Mouse (Mus musculus) small intestine, adult 2 months (tissue): ENCODE measurements around the gene Yars2. TPM values are rescaled to one million over a fixed set of nuclear protein-coding genes. Genes with fewer than 3 reads are reported as not detected.
A peak's percentile ranks its signal among the peaks of the same experiment; 100 is the strongest.

Experiments used
- H3K27ac ChIP-seq: fragments of 200-500 bp; 2 replicates; pipeline ENCODE4 v1.5.1; 2012; ENCODE audit warnings: low read depth, low read length, control low read depth, inconsistent platforms; ENCODE audit not compliant: insufficient read depth
- H3K27me3 ChIP-seq: fragments of 200-500 bp; 2 replicates; pipeline ENCODE4 v1.6.1; 2012; ENCODE audit warnings: mild to moderate bottlenecking, moderate library complexity, low read length, inconsistent platforms; ENCODE audit not compliant: control insufficient read depth, insufficient read depth
- H3K36me3 ChIP-seq: fragments of 200-500 bp; 2 replicates; pipeline ENCODE4 v1.6.1; 2012; ENCODE audit warnings: mild to moderate bottlenecking, low read length, control low read depth, inconsistent platforms; ENCODE audit not compliant: control insufficient read depth, insufficient read depth
- H3K4me1 ChIP-seq: fragments of 200-500 bp; 2 replicates; pipeline ENCODE4 v1.6.1; 2012; ENCODE audit warnings: low read length, inconsistent platforms, mixed read lengths; ENCODE audit not compliant: control insufficient read depth, insufficient read depth, insufficient read length
- H3K4me3 ChIP-seq: fragments of 200-500 bp; 2 replicates; pipeline ENCODE4 v1.5.1; 2012; ENCODE audit warnings: low read depth, mild to moderate bottlenecking, control low read depth, inconsistent platforms, low read length, moderate library complexity
- CTCF ChIP-seq: fragments of 200-500 bp; IDR thresholded peaks from 2 replicates; pipeline ENCODE4 v1.5.1; 2012; ENCODE audit warnings: low read depth, mild to moderate bottlenecking, control low read depth, inconsistent platforms, low read length, moderate library complexity, mixed read lengths; ENCODE audit not compliant: insufficient replicate concordance, insufficient read length; ENCODE audit errors: extremely low read depth
- POLR2A ChIP-seq: fragments of 200-500 bp; IDR thresholded peaks from 2 replicates; pipeline ENCODE4 v1.6.1; 2012; ENCODE audit warnings: low read depth, mild to moderate bottlenecking, control low read depth, inconsistent platforms, low read length, moderate library complexity
- WGBS: fragments of 180-500 bp; shearing (Covaris S2); methylation state at CpG from one replicate; pipeline ENCODE4 v1.1.7; 2018; 5-methylcytosine and 5-hydroxymethylcytosine counted together
- polyA plus RNA-seq: library from polyadenylated mRNA; depleted of rRNA; stranded (reverse); fragments of >200 nt; gene quantifications from 2 replicates; pipeline ENCODE4 v1.2.3, GENCODE M21; 2012; rRNA removed

Gene Yars2
- 16.2 and 20.6 TPM in 2 replicates for polyA plus RNA-seq

DNA sequence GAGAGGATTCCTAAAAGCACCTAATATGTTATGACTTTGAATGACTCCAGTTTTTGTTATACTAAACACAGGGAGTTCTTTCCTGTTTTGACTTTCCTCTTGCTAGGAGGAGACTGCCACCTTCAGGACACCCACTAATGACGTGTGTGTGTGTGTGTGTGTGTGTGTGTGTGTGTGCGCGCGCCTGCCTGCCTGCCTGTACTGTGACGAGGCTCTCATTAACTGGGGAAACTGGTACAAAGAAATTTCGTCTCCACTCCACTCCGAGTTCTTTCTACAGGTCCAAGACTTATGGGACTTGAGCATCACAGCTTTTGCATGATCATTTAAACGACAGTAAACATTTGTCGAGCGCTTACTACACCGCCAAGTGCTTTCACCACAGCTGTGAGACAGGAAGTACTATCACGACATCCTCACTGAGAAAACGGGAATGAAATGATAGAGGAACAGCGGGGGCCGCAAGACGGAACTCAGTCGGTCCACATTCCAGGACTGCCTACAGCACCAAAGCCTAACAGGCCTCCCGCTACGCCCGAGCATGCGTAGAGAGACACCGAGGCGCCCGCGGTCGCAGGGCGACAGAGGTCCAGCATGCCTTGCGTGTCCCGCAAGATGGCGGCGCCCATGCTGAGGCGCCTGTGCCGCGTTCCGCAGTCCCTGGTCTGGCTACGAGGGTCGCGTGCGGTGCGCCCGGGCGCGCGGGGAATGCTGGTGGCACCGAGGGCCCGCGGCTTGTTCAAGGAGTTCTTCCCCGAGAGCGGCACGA lies at the start of gene Yars2:
Gene Yars2, plus strand, starts transcription at position 597 of the 769 bp plus-strand sequence.
- no peaks in the 10 kb centered on the region for H3K27me3 ChIP-seq
- peak within 1 kb of the TSS; percentile 82 for H3K4me3 ChIP-seq
- WGBS: under 1% methylated on average over 50 of the region's 50 CpGs
- peak within 1 kb of the TSS; percentile 86 for H3K27ac ChIP-seq
- H3K36me3 ChIP-seq: peaks cover 9% of the 10 kb centered on the region
- 0 out of 2 replicates have a peak, but pooled peaks cover 2% of the 10 kb centered on the region for H3K4me1 ChIP-seq
- TF ChIP-seq CTCF (peak; percentile 34; the same call in 1 of the 2 replicates), POLR2A (peak; percentile 70; the same call in 1 of the 2 replicates)

GRCm38 (mm10) chr16:16253326-16254074 lies 49.3 kb upstream of the Yars2 start:
- TF ChIP-seq CTCF: no peak
- no peak for TF ChIP-seq POLR2A
- H3K4me3 ChIP-seq: no peak overlapping the region
- no peaks in the 10 kb centered on the region for H3K4me1 ChIP-seq
- H3K27me3 ChIP-seq: no peaks in the 10 kb centered on the region
- H3K27ac ChIP-seq: no peak overlapping the region
- 84% methylated on average over 4 of the region's 4 CpGs for WGBS
- H3K36me3 ChIP-seq: peaks cover 28% of the 10 kb centered on the region

DNA sequence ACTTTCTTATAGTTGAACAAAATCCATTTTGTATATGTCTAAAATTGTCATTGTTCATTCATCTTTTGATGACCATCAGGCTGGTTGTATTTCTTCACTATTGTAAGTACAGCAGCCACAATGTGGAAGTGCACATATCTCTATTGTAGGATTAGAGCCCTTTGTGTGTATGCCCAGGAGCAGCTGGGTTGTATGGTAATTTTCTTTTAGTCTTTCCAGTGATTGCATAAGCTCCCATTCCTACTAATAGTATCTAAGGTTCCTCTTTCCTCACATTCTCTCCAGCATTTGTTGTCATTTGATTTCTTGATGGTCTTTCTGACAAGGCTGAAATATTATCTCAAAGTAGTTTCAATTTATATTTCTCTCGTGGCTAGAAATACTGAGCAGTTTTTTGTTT lies 47.5 kb upstream of the Yars2 start:
- H3K27me3 ChIP-seq: no peaks in the 10 kb centered on the region
- H3K4me3 ChIP-seq: no peak overlapping the region
- peaks cover 28% of the 10 kb centered on the region for H3K36me3 ChIP-seq
- H3K4me1 ChIP-seq: no peaks in the 10 kb centered on the region
- 70% methylated on average over 1 of the region's 1 CpGs for WGBS
- TF ChIP-seq POLR2A (no peak), CTCF (no peak)
- H3K27ac ChIP-seq: no peak overlapping the region

DNA sequence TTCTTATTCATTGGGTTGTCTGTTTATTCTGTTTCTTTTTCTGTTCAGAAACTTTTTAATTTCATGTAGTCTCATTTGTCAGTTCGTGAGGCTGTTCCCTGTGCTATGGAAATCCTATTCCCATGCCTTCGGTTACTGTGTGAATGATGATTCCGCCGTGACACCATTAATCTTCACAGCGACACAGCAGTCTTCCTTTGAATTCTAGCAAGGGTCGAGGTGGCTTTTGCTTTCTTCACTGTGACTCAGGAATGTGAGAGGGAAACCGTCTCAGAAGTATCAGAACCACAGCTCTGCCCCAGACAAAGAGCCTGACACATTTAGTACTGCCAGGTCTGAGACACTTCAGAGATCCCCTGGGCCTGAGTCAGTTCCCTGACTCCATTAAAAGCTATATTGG lies 46.9 kb upstream of the Yars2 start:
- H3K4me3 ChIP-seq: no peak overlapping the region
- peaks cover 28% of the 10 kb centered on the region for H3K36me3 ChIP-seq
- H3K27me3 ChIP-seq: no peaks in the 10 kb centered on the region
- H3K4me1 ChIP-seq: no peaks in the 10 kb centered on the region
- H3K27ac ChIP-seq: no peak overlapping the region
- 82% methylated on average over 7 of the region's 7 CpGs for WGBS
- TF ChIP-seq CTCF (no peak), POLR2A (no peak)

- H3K4me3 ChIP-seq: no peak overlapping the region
- no peaks in the 10 kb centered on the region for H3K4me1 ChIP-seq
- H3K27me3 ChIP-seq: no peaks in the 10 kb centered on the region
- H3K27ac ChIP-seq: no peak overlapping the region
- TF ChIP-seq POLR2A (no peak), CTCF (no peak)
- WGBS: 71% methylated on average over 1 of the region's 1 CpGs
- peaks cover 32% of the 10 kb centered on the region for H3K36me3 ChIP-seq
Observed at GRCm38 (mm10) chr16:16256672-16257071, 46.1 kb upstream of the Yars2 start.

DNA sequence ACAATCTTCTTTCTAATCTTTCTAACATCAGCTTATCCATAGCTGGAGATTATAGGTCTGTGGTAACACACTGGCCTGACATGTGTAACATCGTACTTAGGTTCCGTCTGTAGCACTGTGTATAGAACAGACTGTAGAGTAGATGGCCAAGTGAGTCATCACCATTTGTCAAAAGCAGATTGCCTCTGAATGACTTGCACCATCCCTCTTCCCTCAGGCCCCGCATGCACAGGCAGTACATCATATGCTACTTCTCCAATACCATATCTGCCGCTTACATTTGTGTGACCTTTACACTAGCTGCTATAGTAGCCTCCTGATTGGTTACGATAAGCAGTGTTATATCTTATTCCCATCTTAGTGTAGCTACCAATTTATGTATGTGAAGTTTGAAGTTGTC lies 41.9 kb upstream of the Yars2 start:
- TF ChIP-seq CTCF: no peak
- TF ChIP-seq POLR2A: no peak
- 95% methylated on average over 5 of the region's 5 CpGs for WGBS

GRCm38 (mm10) chr16:16261481-16261880 lies 41.3 kb upstream of the Yars2 start:
- 88% methylated on average over 6 of the region's 6 CpGs for WGBS
- H3K36me3 ChIP-seq: peaks cover 48% of the 10 kb centered on the region
- H3K4me3 ChIP-seq: no peak overlapping the region
- H3K27me3 ChIP-seq: no peaks in the 10 kb centered on the region
- H3K4me1 ChIP-seq: no peaks in the 10 kb centered on the region
- TF ChIP-seq POLR2A (no peak), CTCF (no peak)
- no peak overlapping the region for H3K27ac ChIP-seq

More for the DNA sequence above, 41.9 kb upstream of the Yars2 start:
- Histone ChIP-seq H3K36me3 (peaks cover 49% of the 10 kb centered on the region), H3K4me1 (no peaks in the 10 kb centered on the region), H3K4me3 (no peak overlapping the region), H3K27ac (no peak overlapping the region), H3K27me3 (no peaks in the 10 kb centered on the region)
